Mouse (Mus musculus) kidney, adult 2 months (tissue): ENCODE results near the gene Catsperg2. TPM values are rescaled to one million over a fixed set of nuclear protein-coding genes. Genes with fewer than 3 reads are reported as not detected.
A peak's percentile ranks its signal among the peaks of the same experiment; 100 is the strongest.
"Not testable (repeated sequence)": the region's sequence is repeated elsewhere in the genome, so short reads cannot be mapped to it uniquely, and the experiment has no call there.

Experiments used
- DNase-seq: peaks from one replicate; pipeline ENCODE4 v3.0.0; 2021
- H3K27ac ChIP-seq: fragments of 200-500 bp; 2 replicates; pipeline ENCODE4 v1.5.1; 2012; ENCODE audit warnings: low read depth, low read length, control low read depth, inconsistent platforms; ENCODE audit not compliant: insufficient read depth
- H3K27me3 ChIP-seq: fragments of 200-500 bp; replicated peaks from 2 replicates; pipeline ENCODE4 v1.6.1; 2012; ENCODE audit warnings: mild to moderate bottlenecking, moderate library complexity, low read length, inconsistent platforms; ENCODE audit not compliant: control insufficient read depth, insufficient read depth
- H3K36me3 ChIP-seq: fragments of 200-500 bp; 2 replicates; pipeline ENCODE4 v1.6.1; 2012; ENCODE audit warnings: mild to moderate bottlenecking, moderate library complexity, low read length, inconsistent platforms; ENCODE audit not compliant: control insufficient read depth, insufficient read depth
- H3K4me1 ChIP-seq: fragments of 200-500 bp; 2 replicates; pipeline ENCODE4 v1.6.1; 2011; ENCODE audit warnings: low read length; ENCODE audit not compliant: control insufficient read depth, insufficient read depth
- H3K4me3 ChIP-seq: fragments of 200-500 bp; 2 replicates; pipeline ENCODE4 v1.5.1; 2011; ENCODE audit warnings: mild to moderate bottlenecking, low read depth, low read length, control low read depth; ENCODE audit not compliant: insufficient read depth
- CTCF ChIP-seq: fragments of 200-500 bp; conservative IDR thresholded peaks from 2 replicates; pipeline ENCODE4 v1.5.1; 2011; ENCODE audit warnings: low read depth, mild to moderate bottlenecking, control low read depth, low read length, moderate library complexity, mixed read lengths; ENCODE audit not compliant: insufficient read depth, insufficient read length
- POLR2A ChIP-seq: fragments of 200-500 bp; IDR thresholded peaks from one replicate; pipeline ENCODE4 v1.6.1; 2011; ENCODE audit warnings: low read depth, low read length, control low read depth
- WGBS: fragments of 180-500 bp; shearing (Covaris S2); methylation state at CpG from one replicate; pipeline ENCODE4 v1.1.7; 2018; 5-methylcytosine and 5-hydroxymethylcytosine counted together
- polyA plus RNA-seq: library from polyadenylated mRNA; depleted of rRNA; stranded (reverse); fragments of >200 nt; gene quantifications from 2 replicates; pipeline ENCODE4 v1.2.3, GENCODE M21; 2012; rRNA removed

The Catsperg2 gene
- polyA plus RNA-seq, 1 experiment: not detected

GRCm38 (mm10) chr7:29764702-29765101 lies 37.9 kb upstream of the Catsperg2 start:
- Histone ChIP-seq H3K36me3 (no peaks in the 10 kb centered on the region), H3K27ac (no peak overlapping the region), H3K4me1 (peaks cover 10% of the 10 kb centered on the region; the same call in 1 of the 2 replicates), H3K27me3 (no peaks in the 10 kb centered on the region), H3K4me3 (no peak overlapping the region)
- no peak for DNase-seq
- TF ChIP-seq CTCF (no peak), POLR2A (no peak)
- WGBS: 85% methylated on average over 7 of the region's 7 CpGs

GRCm38 (mm10) chr7:29760476-29760875 lies 33.6 kb upstream of the Catsperg2 start:
- TF ChIP-seq POLR2A (no peak), CTCF (no peak)
- 89% methylated on average over 5 of the region's 5 CpGs for WGBS
- no peak for DNase-seq

GRCm38 (mm10) chr7:29742258-29742657 lies 15.4 kb upstream of the Catsperg2 start:
- H3K4me3 ChIP-seq: no peak overlapping the region
- no peak for TF ChIP-seq CTCF
- no peak for TF ChIP-seq POLR2A
- no peak for DNase-seq
- 74% methylated on average over 3 of the region's 3 CpGs for WGBS
- H3K4me1 ChIP-seq: no peaks in the 10 kb centered on the region
- H3K27ac ChIP-seq: no peak overlapping the region
- no peaks in the 10 kb centered on the region for H3K36me3 ChIP-seq
- H3K27me3 ChIP-seq: no peaks in the 10 kb centered on the region

More at GRCm38 (mm10) chr7:29760476-29760875, 33.6 kb upstream of the Catsperg2 start:
- Histone ChIP-seq H3K27me3 (no peaks in the 10 kb centered on the region), H3K36me3 (no peaks in the 10 kb centered on the region), H3K4me3 (no peak overlapping the region), H3K4me1 (no peaks in the 10 kb centered on the region), H3K27ac (no peak overlapping the region)

- no peaks in the 10 kb centered on the region for H3K36me3 ChIP-seq
- H3K4me1 ChIP-seq: no peaks in the 10 kb centered on the region
- WGBS: 87% methylated on average over 2 of the region's 2 CpGs
- no peaks in the 10 kb centered on the region for H3K27me3 ChIP-seq
- TF ChIP-seq CTCF: 0 out of 2 replicates have a peak, but pooled peaks have one; percentile 27
- no peak for TF ChIP-seq POLR2A
- DNase-seq: peak; percentile 8
- no peak overlapping the region for H3K27ac ChIP-seq
- H3K4me3 ChIP-seq: no peak overlapping the region
These were observed 1.2 kb upstream of the Catsperg2 start for GRCm38 (mm10) chr7:29728055-29728454.

- 29% methylated on average over 17 of the region's 17 CpGs for WGBS
- H3K27ac ChIP-seq, H3K4me3 ChIP-seq: not testable (repeated sequence)
These were observed 1.2 kb downstream of the Catsperg2 start for GRCm38 (mm10) chr7:29725461-29726142.

GRCm38 (mm10) chr7:29708891-29709290 lies 17.9 kb downstream of the Catsperg2 start:
- not testable (repeated sequence) for H3K4me1 ChIP-seq, H3K36me3 ChIP-seq, H3K4me3 ChIP-seq, H3K27ac ChIP-seq, DNase-seq, H3K27me3 ChIP-seq
- WGBS: 90% methylated on average over 2 of the region's 2 CpGs

More at GRCm38 (mm10) chr7:29725461-29726142, 1.2 kb downstream of the Catsperg2 start:
- H3K27me3 ChIP-seq, H3K4me1 ChIP-seq, H3K36me3 ChIP-seq, DNase-seq: not testable (repeated sequence)

GRCm38 (mm10) chr7:29695231-29695630 lies 31.6 kb downstream of the Catsperg2 start:
- not testable (repeated sequence) for DNase-seq, H3K27ac ChIP-seq, H3K4me3 ChIP-seq, H3K36me3 ChIP-seq, H3K4me1 ChIP-seq, H3K27me3 ChIP-seq
- 79% methylated on average over 3 of the region's 3 CpGs for WGBS

GRCm38 (mm10) chr7:29681868-29682267 lies 45.0 kb downstream of the Catsperg2 start:
- DNase-seq: peak; percentile 17
- TF ChIP-seq POLR2A: no peak
- 0 out of 2 replicates have a peak, but pooled peaks have one; percentile 24 for TF ChIP-seq CTCF

More at GRCm38 (mm10) chr7:29681868-29682267, 45.0 kb downstream of the Catsperg2 start:
- Histone ChIP-seq H3K4me1 (no peaks in the 10 kb centered on the region), H3K4me3 (no peak overlapping the region), H3K27ac (no peak overlapping the region), H3K27me3 (no peaks in the 10 kb centered on the region), H3K36me3 (no peaks in the 10 kb centered on the region)
- WGBS: 65% methylated on average over 3 of the region's 3 CpGs

Other genes with a start within 250 kb of the Catsperg2 start
- gene Sipa1l3, start 208.4 kb downstream of the Catsperg2 start, polyA plus RNA-seq: 44.6 and 51.0 TPM in 2 replicates
- gene Zfp84, start 41.5 kb upstream of the Catsperg2 start, polyA plus RNA-seq: 5.5 and 5.7 TPM in 2 replicates
- 3.6 and 3.8 TPM in 2 replicates for gene Zfp30, start 57.0 kb upstream of the Catsperg2 start, polyA plus RNA-seq
- gene Zfp790, start 89.1 kb upstream of the Catsperg2 start, polyA plus RNA-seq: 2.6 and 3.3 TPM in 2 replicates
- 0.48 and 0.61 TPM in 2 replicates for gene Zfp940, start 126.6 kb upstream of the Catsperg2 start, polyA plus RNA-seq
- gene Zfp420, start 132.9 kb upstream of the Catsperg2 start, polyA plus RNA-seq: 1.7 and 1.8 TPM in 2 replicates
- 2.1 and 2.4 TPM in 2 replicates for gene Zfp27, start 179.5 kb upstream of the Catsperg2 start, polyA plus RNA-seq
- 1.1 and 1.5 TPM in 2 replicates for gene Zfp383, start 181.2 kb upstream of the Catsperg2 start, polyA plus RNA-seq
- 4.7 and 5.0 TPM in 2 replicates for gene Zfp74, start 227.1 kb upstream of the Catsperg2 start, polyA plus RNA-seq